Mouse (Mus musculus) heart, postnatal 10 days (tissue): ENCODE measurements at regions not wholly inside any gene's neighbourhood (a gene's known extent, or its start where the extent isn't known, plus 50 kb on each side); places are given as distances from the start of the nearest gene placed in this dataset.

Experiments used
- DNase-seq, 2 experiments: peaks; one replicate each; pipeline ENCODE4 v3.0.0; 2021
- intact Hi-C: fragments of 180-260 bp; cut with DNase I; formaldehyde crosslinking; loops from one replicate; pipeline ENCODE4 v1.15.1; 2025
- microRNA-seq, 2 experiments: library from miRNA; unstranded; fragments of <30 nt; microRNA quantifications; one replicate each; pipeline ENCODE4 v1.2.0; 2022

- intact Hi-C loops = no loop called here
- DNase-seq = no peak
Measured at GRCm38 (mm10) chr15:87421743-87422142, 122.4 kb upstream of the Fam19a5 start.

DNA sequence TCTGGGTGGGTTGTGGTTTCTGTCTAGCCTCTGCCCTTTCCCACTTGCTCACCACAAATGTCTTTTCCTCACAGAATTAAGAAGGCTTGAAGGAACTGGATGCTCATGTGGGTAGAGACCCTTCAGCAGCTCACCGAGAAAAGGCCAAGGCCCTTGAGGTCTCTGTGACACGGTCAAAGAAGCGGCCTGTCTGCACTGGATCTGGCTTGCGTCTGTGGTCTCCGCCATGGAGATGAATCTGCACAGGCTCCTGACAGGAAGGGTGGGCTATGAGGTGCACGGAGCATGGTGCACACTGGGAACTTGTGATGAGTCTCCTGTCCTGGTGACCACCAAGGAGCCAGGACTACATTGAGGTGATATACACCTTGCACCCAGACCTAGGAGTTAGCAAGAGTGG, 110.8 kb upstream of the Fam19a5 start:
- intact Hi-C loops = no loop called here
- no peak for DNase-seq

GRCm38 (mm10) chr15:87433901-87434300, 110.2 kb upstream of the Fam19a5 start:
- intact Hi-C loops = no loop called here
- no peak for DNase-seq

DNA sequence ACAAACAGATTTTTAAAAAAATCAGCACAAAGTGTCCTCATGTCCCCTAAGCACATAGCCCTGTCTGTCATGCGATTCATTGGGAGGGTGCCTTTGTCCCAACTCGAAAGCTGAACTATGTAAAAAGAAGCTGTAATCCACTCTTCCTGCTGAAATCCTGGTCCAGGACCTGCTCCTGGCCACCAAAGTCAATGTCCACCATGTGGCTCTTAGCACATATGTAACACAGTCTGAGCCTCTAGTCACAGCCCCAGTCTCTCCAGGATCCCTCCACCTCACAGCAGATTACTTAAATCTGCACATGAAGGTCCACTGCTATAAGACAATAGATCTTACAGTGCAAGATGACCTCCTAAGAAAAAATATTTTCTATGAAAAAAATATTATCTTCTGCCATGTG, 108.5 kb upstream of the Fam19a5 start:
- no peak for DNase-seq
- intact Hi-C loops = no loop called here

GRCm38 (mm10) chr15:87437611-87438010, 106.5 kb upstream of the Fam19a5 start:
- no peak for DNase-seq
- intact Hi-C loops = no loop called here

DNA sequence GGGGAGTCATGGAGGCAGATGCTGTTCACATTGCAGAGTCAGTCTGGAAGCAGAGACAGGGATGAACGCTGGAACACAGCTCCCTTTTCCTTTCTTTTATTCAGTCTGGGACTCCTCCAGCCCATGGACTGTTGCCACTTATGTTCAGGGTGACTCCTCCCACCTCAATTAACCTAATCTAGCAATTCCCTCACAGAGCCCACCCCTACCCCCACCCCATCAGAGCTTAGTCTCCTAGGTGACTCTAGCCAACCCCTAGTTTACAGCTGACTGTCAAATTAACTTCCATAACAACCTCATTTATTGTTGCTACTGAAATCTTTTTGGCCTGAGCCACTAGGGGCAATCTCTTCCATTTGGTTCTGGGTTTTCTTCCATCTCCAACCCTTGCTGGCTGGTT, 85.2 kb upstream of the Fam19a5 start:
- DNase-seq = no peak
- intact Hi-C loops = no loop called here

- intact Hi-C loops = no loop called here
- no peak for DNase-seq
Measured at GRCm38 (mm10) chr15:87476247-87476646, 67.9 kb upstream of the Fam19a5 start.

- no peak for DNase-seq
- intact Hi-C loops = no loop called here
Measured at GRCm38 (mm10) chr15:87476862-87477490, 67.1 kb upstream of the Fam19a5 start.

- DNase-seq = no peak
- intact Hi-C loops = no loop called here
Measured at GRCm38 (mm10) chr15:87480758-87481157, 63.3 kb upstream of the Fam19a5 start.

Small RNA genes lying in the stretch of these regions (microRNA-seq; reads per million reads assigned to microRNA genes)
- gene Gm23416 = 0 reads per million in 2 experiments
